Mouse (Mus musculus): ENCODE results near the gene Rad50.

DNA sequence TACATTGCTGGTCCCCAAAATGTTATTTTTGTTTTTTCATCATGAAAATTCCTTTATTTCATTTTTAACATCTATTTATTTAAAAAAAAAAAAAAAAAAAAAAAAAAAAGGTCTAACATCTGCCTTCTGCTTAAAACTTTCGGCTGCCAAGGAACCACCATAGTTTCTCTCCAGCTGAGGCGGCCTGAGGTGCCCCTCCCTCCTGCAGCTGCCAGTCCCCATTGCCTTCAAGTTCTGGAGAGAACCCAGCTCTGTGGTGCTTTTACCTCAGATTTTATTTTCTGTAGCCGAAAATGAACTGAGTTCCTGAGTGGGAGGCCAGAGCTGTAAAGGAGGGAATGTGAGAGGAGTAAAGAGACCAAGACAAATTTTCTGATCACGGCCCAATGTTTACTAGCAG lies 42.2 kb upstream of the Rad50 start:
- TF ChIP-seq CTCF (IDR thresholded peaks at IDR 0.05; ENCODE audit: low read depth) (no peak), EP300 (IDR thresholded peaks at IDR 0.05; ENCODE audit: low read depth) (no peak)

Measured in liver, embryonic 14.5 days (tissue).